Mouse (Mus musculus): Measurements from ENCODE around the gene Ppp3ca. TPM values are rescaled to one million over a fixed set of nuclear protein-coding genes. Genes with fewer than 3 reads are reported as not detected.

Ppp3ca gene
- total RNA-seq, 4 experiments from 2014 or later, result 870 to 989 (median 929) TPM

- DNase-seq (ENCODE audit: low spot score in 2 of 2), result no peak
Measured at GRCm38 (mm10) chr3:136812162-136812561, 142.2 kb downstream of the Ppp3ca start.

DNA sequence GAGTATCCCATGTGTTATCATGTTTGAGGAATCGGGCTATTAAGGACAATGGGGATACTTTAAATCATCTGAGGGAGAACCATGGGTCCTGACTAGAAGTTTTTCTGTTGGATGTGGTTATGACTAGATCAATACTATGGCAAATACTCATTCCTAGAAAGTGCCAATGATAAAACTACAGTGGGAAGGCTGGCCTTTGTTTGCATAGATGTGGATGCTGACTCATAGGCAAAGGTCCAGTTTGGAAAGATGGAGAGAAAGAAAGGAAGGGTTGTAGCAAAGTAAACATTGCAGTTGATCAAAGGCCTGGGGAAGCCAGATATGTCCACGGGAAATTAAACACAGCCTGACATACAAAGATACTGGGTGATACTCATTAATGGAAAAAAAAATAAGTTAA lies 142.9 kb downstream of the Ppp3ca start:
- DNase-seq (ENCODE audit: low spot score in 2 of 2), result no peak

- no peak for DNase-seq (ENCODE audit: low spot score in 2 of 2)
Measured at GRCm38 (mm10) chr3:136813886-136814285, 144.0 kb downstream of the Ppp3ca start.

DNA sequence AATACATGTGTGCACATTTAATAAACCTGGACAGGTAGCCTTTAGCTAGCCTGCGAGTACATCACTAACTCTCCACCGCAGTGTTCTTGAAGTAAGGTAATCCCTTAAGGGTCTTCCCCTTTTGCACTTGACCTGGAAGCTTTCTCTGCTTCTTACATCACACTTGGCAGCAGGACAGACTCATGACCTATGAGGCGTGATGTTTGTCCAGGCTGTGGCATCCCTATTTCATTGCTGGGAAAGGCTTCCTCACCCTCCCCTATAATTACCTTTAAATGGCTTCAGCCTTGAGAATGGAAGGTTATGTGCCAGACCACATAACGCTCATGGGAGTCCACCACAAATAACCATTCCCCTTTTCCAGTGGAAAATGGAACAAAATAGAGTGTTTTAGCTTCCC lies 145.0 kb downstream of the Ppp3ca start:
- no peak for DNase-seq (ENCODE audit: low spot score in 2 of 2)

DNA sequence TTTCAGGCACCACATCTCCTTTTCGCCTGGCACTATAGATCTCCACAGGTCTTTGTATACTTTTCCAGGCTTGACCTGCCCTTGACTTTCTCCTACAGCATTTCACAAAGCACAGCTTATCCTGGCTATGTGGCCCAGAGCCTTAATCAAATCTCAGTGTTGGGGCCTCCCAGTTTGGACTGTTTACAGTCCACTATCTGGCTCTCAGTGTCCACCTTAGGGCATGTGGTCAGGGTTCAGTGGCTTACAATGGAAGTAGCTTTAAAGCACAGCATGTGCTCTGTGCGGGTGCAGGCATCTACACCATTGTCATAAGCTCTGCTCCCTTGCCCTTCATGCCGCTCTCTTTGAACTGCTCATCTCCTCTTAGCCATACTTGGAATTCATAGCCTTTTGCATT lies 146.4 kb downstream of the Ppp3ca start:
- no peak for DNase-seq (ENCODE audit: low spot score in 2 of 2)

GRCm38 (mm10) chr3:136818997-136819396 lies 149.1 kb downstream of the Ppp3ca start:
- no peak for DNase-seq (ENCODE audit: low spot score in 2 of 2)

GRCm38 (mm10) chr3:136821039-136821438 lies 151.1 kb downstream of the Ppp3ca start:
- DNase-seq (ENCODE audit: low spot score in 2 of 2), result no peak

GRCm38 (mm10) chr3:136821993-136822392 lies 152.1 kb downstream of the Ppp3ca start:
- DNase-seq (ENCODE audit: low spot score in 2 of 2), result no peak

DNA sequence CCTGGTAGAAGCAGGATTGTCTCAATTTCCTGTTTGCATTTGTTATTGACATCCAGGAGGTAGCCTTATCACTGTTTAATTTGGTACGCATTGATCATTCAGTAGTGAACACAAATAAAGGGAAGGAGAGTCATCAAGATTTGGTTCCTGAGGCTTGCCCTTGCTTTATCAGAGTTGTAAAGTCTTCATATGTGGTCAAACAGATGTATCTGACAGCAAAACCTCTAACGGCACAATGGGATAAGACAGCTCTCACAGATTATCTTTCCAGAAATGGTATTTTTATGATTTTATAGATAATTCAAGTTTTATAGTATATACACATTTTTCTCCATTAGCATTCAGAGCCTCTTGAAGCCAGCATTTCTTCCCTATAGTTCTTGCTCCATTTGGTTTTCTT lies 152.5 kb downstream of the Ppp3ca start:
- no peak for DNase-seq (ENCODE audit: low spot score in 2 of 2)

DNA sequence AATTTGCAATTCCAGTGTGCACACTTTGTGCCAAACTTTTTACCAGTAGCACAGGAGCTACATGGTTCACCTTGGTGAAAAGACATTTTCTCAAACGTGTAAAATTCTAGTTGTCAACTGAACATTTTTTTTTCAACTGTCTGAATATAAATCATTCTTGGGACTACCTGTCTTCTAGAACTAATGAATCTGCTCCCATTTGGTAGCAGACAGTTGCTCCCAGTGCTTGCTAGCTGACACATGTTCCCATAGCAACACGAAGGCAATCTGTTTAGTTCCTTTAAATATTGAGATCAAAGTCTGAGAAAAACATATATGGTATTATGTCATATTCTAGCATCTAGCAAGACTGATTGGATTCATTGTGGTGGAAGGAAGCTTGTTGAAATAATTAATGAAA lies 158.5 kb downstream of the Ppp3ca start:
- DNase-seq (ENCODE audit: low spot score in 2 of 2), result no peak

DNA sequence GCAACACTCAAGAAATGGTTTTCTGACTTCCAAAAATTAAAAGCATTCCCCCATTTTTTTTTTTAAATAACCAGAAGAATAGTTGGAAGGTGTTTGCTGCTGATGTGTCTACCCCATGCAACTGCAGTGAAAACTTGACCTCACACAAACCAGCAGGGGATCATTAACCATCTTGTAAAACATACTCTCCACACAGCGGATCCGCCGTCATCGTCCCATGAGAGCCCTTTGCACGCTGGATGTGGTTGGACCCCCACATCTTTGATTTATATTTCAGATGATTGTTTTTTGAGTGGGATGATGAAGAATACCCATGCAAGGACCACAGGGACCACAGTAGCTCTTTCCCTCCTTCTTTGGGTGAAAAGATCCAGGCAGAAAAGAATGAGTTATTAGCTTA lies 159.2 kb downstream of the Ppp3ca start:
- no peak for DNase-seq (ENCODE audit: low spot score in 2 of 2)

GRCm38 (mm10) chr3:136830687-136831220 lies 160.8 kb downstream of the Ppp3ca start:
- no peak for DNase-seq (ENCODE audit: low spot score in 2 of 2)

DNA sequence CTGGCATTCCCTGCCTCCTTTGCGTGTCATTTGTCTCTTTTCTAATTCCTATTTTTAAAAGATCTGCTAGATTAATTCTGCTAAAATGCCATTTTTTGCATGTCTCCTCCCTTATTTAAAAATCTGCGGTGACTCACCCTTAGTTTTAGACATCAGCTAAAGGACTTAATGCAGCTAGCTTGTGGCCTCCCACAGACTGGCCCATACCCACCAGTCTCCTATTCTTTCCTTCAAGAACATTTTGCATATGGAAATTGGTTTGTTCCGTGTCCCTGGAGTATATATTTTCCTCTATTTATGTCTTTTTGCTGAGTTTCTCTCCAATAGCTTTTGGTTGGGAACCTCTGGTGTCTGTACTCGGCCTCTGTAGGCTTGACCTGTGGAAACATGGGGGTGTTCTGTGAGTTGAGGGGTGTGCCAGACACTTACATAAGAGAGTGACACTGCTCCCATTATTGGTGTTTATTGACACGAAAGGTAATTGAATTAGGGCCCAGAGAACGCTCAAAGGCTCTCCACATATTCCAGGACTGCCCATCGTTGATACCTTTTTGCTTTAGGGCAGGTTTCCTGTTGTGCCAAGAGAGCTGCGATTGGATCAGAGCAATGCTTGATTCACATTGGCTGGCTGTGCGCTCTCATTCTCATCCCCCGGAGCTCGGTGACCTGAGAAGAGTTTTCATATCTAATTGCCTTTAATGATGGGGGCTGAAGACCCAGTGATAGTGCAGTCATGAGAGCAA lies 163.2 kb downstream of the Ppp3ca start:
- peak in 1 of 2 experiments; percentile 40 for DNase-seq (ENCODE audit: low spot score in 2 of 2)

GRCm38 (mm10) chr3:136833893-136834292 lies 164.0 kb downstream of the Ppp3ca start:
- peak in 1 of 2 experiments; percentile 19 for DNase-seq (ENCODE audit: low spot score in 2 of 2)

- no peak for DNase-seq (ENCODE audit: low spot score in 2 of 2)
Measured at GRCm38 (mm10) chr3:136835851-136836250, 165.9 kb downstream of the Ppp3ca start.

DNA sequence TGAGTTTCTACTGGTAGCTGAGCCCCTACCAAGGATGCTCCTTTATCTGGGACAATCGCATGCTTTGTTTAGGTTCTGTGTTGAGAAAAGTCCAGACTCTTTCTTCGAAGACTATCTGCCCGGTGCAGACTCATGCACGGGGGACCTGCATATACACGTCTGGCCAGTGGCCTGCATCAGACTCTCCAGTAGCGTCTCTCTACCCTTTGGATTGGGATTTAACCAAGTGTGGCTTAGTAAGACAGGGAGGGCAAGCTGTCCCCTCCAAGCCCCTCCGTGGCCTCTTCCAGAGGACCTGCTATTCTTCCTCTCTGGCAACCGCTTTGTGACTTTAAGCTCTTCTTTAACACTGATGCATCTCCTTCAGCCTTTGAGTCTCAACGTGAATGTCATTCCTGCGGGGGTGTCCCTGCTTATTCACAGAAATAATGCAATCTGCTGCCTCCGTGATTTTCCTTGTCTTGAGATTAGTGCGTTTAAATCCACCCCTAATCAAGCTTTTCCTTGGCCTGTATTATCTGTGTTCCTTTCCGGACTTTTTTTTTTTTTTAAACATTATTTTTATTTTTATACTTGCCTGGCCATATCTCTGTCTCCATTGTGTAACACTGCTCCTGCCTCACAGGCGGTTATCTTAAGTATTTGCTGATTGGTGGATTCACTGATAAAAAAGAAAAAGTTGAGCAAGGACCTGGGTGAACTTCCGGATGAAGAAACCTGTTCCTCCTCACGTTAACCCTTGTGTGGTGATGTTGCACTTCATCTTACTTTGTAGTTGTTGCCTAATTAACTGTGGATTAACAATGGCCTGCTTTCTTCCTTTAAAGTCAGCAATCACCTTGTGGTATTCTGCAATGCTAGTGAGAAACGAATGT lies 166.6 kb downstream of the Ppp3ca start:
- peak in 1 of 2 experiments; percentile 28 for DNase-seq (ENCODE audit: low spot score in 2 of 2)

DNA sequence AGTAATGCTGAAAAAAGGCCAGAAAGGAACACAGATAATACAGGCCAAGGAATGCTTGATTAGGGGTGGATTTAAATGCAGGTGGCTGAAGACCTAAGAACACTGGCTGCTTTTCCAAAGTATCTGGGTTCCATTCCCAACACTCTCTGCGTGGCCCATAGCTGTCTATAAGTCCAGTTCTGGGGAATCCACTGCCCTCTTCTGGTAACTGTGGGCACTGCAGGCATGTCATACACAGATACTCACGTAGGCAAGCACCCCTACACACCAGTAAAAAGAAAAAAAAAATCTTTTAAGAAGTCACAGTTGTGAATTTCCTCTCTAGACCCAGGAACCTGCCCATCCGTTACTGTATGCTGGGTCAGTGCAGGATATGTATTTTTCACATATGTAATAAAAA lies 167.7 kb downstream of the Ppp3ca start:
- DNase-seq (ENCODE audit: low spot score in 2 of 2), result peak in 1 of 2 experiments; percentile 22

- DNase-seq (ENCODE audit: low spot score in 2 of 2), result no peak
Measured at GRCm38 (mm10) chr3:136841282-136841681, 171.4 kb downstream of the Ppp3ca start.

DNA sequence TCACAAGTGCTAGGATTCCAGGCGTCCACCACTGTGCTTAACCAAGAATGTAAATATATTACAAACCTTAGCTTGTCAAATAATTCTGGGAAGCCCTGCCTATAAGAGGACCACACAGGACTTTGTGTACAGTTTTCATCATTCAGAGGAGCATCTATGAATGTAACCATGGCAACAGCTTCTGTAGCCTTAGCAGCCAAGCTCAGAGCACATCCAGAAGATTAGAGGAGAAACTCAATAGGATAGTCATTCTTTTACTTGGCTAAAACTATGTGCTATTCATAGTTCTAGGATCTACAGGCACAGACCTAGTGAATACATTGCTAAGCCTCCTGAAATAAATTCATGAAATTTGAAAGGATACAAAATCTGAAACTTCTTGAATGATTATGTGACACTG lies 172.5 kb downstream of the Ppp3ca start:
- no peak for DNase-seq (ENCODE audit: low spot score in 2 of 2)

DNA sequence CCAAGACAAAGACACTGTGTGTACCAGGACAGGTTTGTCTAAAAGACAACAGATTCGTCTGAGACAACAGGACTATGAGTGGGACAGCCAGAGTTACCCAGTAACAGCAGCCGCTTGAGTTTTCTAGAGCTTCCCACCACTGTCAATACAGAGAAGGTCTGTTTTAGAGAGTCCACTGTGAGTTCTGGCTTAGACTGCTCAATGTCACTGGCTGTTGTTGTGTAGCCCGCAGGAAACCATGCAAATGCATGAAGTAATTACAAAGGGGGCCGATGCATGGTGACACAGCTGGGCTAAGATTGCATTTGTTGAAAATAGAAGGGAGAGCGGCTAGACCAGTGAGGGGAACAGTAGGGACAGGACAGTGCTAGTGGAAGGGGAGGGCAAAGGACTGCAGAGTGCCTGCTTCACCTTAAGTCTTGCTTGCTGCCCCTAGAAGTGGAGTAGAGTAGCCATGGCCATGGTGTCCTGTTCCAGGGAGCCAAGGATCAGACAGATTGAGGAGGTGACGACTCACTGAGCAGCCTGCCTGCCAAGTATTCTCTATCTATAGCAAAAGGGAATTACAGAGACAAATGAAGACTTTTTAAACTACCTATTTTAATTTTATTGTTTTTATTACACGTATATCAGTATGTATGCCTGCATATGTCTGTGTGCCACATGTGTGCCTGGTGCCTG lies 174.0 kb downstream of the Ppp3ca start:
- no peak for DNase-seq (ENCODE audit: low spot score in 2 of 2)

GRCm38 (mm10) chr3:136849035-136849434 lies 179.1 kb downstream of the Ppp3ca start:
- no peak for DNase-seq (ENCODE audit: low spot score in 2 of 2)

DNA sequence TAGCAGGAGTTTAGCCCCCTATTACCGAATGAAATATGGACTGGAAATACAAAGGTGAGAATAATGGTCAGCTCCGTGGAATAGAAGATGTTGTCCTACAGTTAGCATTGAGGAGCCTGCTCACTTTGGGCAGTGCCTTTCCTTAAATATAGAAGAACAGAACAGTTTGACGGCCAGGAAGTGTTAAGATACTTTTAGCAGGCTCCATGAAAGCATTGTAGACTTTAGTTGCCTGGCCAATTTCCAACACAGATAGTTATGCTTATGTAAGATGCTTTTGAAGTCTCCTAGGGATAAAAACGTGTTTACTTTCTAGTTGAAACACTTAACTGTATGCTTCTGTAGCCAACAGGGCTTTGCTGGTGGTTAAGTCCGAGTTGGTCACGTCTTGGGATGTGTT lies 183.0 kb downstream of the Ppp3ca start:
- no peak for DNase-seq (ENCODE audit: low spot score in 2 of 2)

Data from left cerebral cortex, adult 8-10 months (tissue).